Mouse (Mus musculus): ENCODE measurements around the gene Lrrc36.

- TF ChIP-seq POLR2A (IDR thresholded peaks at IDR 0.05; ENCODE audit: borderline replicate concordance, extremely low read depth, low read depth, low read length): no peak
- TF ChIP-seq CTCF (IDR thresholded peaks at IDR 0.05; ENCODE audit: insufficient read depth, low read length): no peak
Observed at GRCm38 (mm10) chr8:105446127-105446552, 32.8 kb downstream of the Lrrc36 start.

Data from lung, adult 2 months (tissue).